Mouse (Mus musculus) stomach, embryonic 14.5 days (tissue): Measurements from ENCODE around the gene Amotl1. TPM values are rescaled to one million over a fixed set of nuclear protein-coding genes. Genes with fewer than 3 reads are reported as not detected.
"Not testable (repeated sequence)": the region's sequence is repeated elsewhere in the genome, so short reads cannot be mapped to it uniquely, and the experiment has no call there.

Experiments used
- ATAC-seq: fragments of 200-750 bp; cut with Nextera tagmentation; 2 replicates; pipeline ENCODE4 v1.8.0; 2017; ENCODE audit warnings: low read depth, moderate TSS enrichment; ENCODE audit not compliant: insufficient number of reproducible peaks, insufficient read depth, low FRiP score
- H3K27ac ChIP-seq: fragments of 300-500 bp; sonication (generic); 2 replicates; pipeline ENCODE4 v1.5.1; 2014; ENCODE audit warnings: mild to moderate bottlenecking, low read length, moderate library complexity, mixed read lengths
- H3K27me3 ChIP-seq: fragments of 300-500 bp; sonication (generic); 2 replicates; pipeline ENCODE4 v1.6.1; 2014; ENCODE audit warnings: low read length, control low read depth, mixed read lengths; ENCODE audit not compliant: control insufficient read depth, insufficient read depth
- H3K36me3 ChIP-seq: fragments of 300-500 bp; sonication (generic); 2 replicates; pipeline ENCODE4 v1.6.1; 2014; ENCODE audit warnings: mild to moderate bottlenecking, control low read depth, low read length, moderate library complexity, mixed read lengths; ENCODE audit not compliant: control insufficient read depth, insufficient read depth
- H3K4me1 ChIP-seq: fragments of 300-500 bp; sonication (generic); 2 replicates; pipeline ENCODE4 v1.6.1; 2014; ENCODE audit warnings: low read length, control low read depth, mixed read lengths; ENCODE audit not compliant: control insufficient read depth, insufficient read depth
- H3K4me2 ChIP-seq: fragments of 300-500 bp; sonication (generic); replicated peaks from 2 replicates; pipeline ENCODE4 v1.6.1; 2014; ENCODE audit warnings: low read depth, low read length, control low read depth
- H3K4me3 ChIP-seq: fragments of 300-500 bp; sonication (generic); 2 replicates; pipeline ENCODE4 v1.5.1; 2014; ENCODE audit warnings: low read depth, low read length, control low read depth
- H3K9ac ChIP-seq: fragments of 300-500 bp; sonication (generic); replicated peaks from 2 replicates; pipeline ENCODE4 v1.6.1; 2014; ENCODE audit warnings: low read depth, mild to moderate bottlenecking, control low read depth, low read length, moderate library complexity, mixed read lengths
- H3K9me3 ChIP-seq: fragments of 300-500 bp; sonication (generic); 2 replicates; pipeline ENCODE4 v1.6.1; 2016; ENCODE audit warnings: low read depth, low read length, control low read depth; ENCODE audit not compliant: control insufficient read depth
- WGBS: fragments of 180-500 bp; shearing (Covaris S2); extraction: QIAGEN DNeasy Blood & Tissue Kit; methylation state at CpG from one replicate; pipeline ENCODE4 v1.1.7; 2014; 5-methylcytosine and 5-hydroxymethylcytosine counted together
- polyA plus RNA-seq: library from polyadenylated mRNA; unstranded; fragments of >200 nt; fragmentation: Nextera tagmentation; extraction: Ambion mirVana; gene quantifications from 2 replicates; pipeline ENCODE4 v1.2.1, GENCODE M21; 2014

Gene Amotl1
- polyA plus RNA-seq, 1 experiment from 2014 or later: 35.3 TPM

- no peaks in the 10 kb centered on the region for H3K9me3 ChIP-seq
- WGBS: 90% methylated on average over 4 of the region's 4 CpGs
- no peak overlapping the region for H3K9ac ChIP-seq
- no peaks in the 10 kb centered on the region for H3K4me1 ChIP-seq
- no peak overlapping the region for H3K27ac ChIP-seq
- peaks cover 54% of the 10 kb centered on the region for H3K36me3 ChIP-seq
- no peak for ATAC-seq
- H3K27me3 ChIP-seq: no peaks in the 10 kb centered on the region
- H3K4me2 ChIP-seq: no peak overlapping the region
- no peak overlapping the region for H3K4me3 ChIP-seq
These were observed 51.0 kb downstream of the Amotl1 start for GRCm38 (mm10) chr9:14593880-14594279.

- H3K36me3 ChIP-seq: peaks cover 52% of the 10 kb centered on the region
- no peak for ATAC-seq
- no peak overlapping the region for H3K4me2 ChIP-seq
- no peaks in the 10 kb centered on the region for H3K27me3 ChIP-seq
- H3K27ac ChIP-seq: no peak overlapping the region
- no peaks in the 10 kb centered on the region for H3K9me3 ChIP-seq
- no peak overlapping the region for H3K9ac ChIP-seq
- WGBS: 87% methylated on average over 7 of the region's 7 CpGs
- no peak overlapping the region for H3K4me3 ChIP-seq
- H3K4me1 ChIP-seq: peaks cover 9% of the 10 kb centered on the region
These were observed 54.2 kb downstream of the Amotl1 start for GRCm38 (mm10) chr9:14590666-14591065.

- Histone ChIP-seq H3K27me3 (no peaks in the 10 kb centered on the region), H3K4me3 (no peak overlapping the region), H3K36me3 (peaks cover 34% of the 10 kb centered on the region), H3K9me3 (no peaks in the 10 kb centered on the region), H3K27ac (no peak overlapping the region), H3K4me1 (peaks cover 14% of the 10 kb centered on the region), H3K9ac (no peak overlapping the region), H3K4me2 (no peak overlapping the region)
- WGBS: 61% methylated on average over 4 of the region's 4 CpGs
- no peak for ATAC-seq
These were observed 56.2 kb downstream of the Amotl1 start for GRCm38 (mm10) chr9:14588690-14589089.

- Histone ChIP-seq H3K9me3 (no peaks in the 10 kb centered on the region), H3K36me3 (peaks cover 4% of the 10 kb centered on the region; the same call in 1 of the 2 replicates), H3K9ac (no peak overlapping the region), H3K4me2 (no peak overlapping the region), H3K27me3 (no peaks in the 10 kb centered on the region), H3K4me3 (no peak overlapping the region), H3K4me1 (peaks cover 14% of the 10 kb centered on the region), H3K27ac (no peak overlapping the region)
- ATAC-seq: no peak
- 19% methylated on average over 1 of the region's 1 CpGs for WGBS
These were observed 59.2 kb downstream of the Amotl1 start for GRCm38 (mm10) chr9:14585702-14586101.

GRCm38 (mm10) chr9:14578960-14579359 lies 65.9 kb downstream of the Amotl1 start:
- Histone ChIP-seq H3K9ac (no peak overlapping the region), H3K4me1 (no peaks in the 10 kb centered on the region), H3K27me3 (no peaks in the 10 kb centered on the region), H3K4me2 (no peak overlapping the region), H3K27ac (no peak overlapping the region), H3K36me3 (peaks cover 4% of the 10 kb centered on the region), H3K9me3 (no peaks in the 10 kb centered on the region), H3K4me3 (no peak overlapping the region)
- ATAC-seq: no peak
- 84% methylated on average over 4 of the region's 4 CpGs for WGBS

- H3K9ac ChIP-seq, H3K27ac ChIP-seq, H3K4me2 ChIP-seq, H3K4me1 ChIP-seq, ATAC-seq, H3K27me3 ChIP-seq, H3K4me3 ChIP-seq, H3K9me3 ChIP-seq: not testable (repeated sequence)
- peaks cover 23% of the 10 kb centered on the region for H3K36me3 ChIP-seq
- 69% methylated on average over 2 of the region's 2 CpGs for WGBS
These were observed 68.5 kb downstream of the Amotl1 start for GRCm38 (mm10) chr9:14576359-14576758.

GRCm38 (mm10) chr9:14574760-14575399 lies 70.0 kb downstream of the Amotl1 start:
- H3K36me3 ChIP-seq: peaks cover 26% of the 10 kb centered on the region
- H3K4me1 ChIP-seq: no peaks in the 10 kb centered on the region
- no peak overlapping the region for H3K4me2 ChIP-seq
- H3K4me3 ChIP-seq: no peak overlapping the region
- no peak overlapping the region for H3K9ac ChIP-seq
- no peaks in the 10 kb centered on the region for H3K9me3 ChIP-seq
- H3K27me3 ChIP-seq: no peaks in the 10 kb centered on the region
- peak; percentile 53; the same call in 1 of the 2 replicates for ATAC-seq
- WGBS: 58% methylated on average over 12 of the region's 12 CpGs
- peak overlapping the region; percentile 48; the same call in 1 of the 2 replicates for H3K27ac ChIP-seq

GRCm38 (mm10) chr9:14569175-14569975 lies 75.5 kb downstream of the Amotl1 start:
- ATAC-seq: no peak
- no peak overlapping the region for H3K4me2 ChIP-seq
- no peaks in the 10 kb centered on the region for H3K4me1 ChIP-seq
- WGBS: 88% methylated on average over 4 of the region's 4 CpGs
- H3K9me3 ChIP-seq: no peaks in the 10 kb centered on the region
- H3K4me3 ChIP-seq: no peak overlapping the region
- H3K27me3 ChIP-seq: no peaks in the 10 kb centered on the region
- peaks cover 37% of the 10 kb centered on the region for H3K36me3 ChIP-seq
- H3K27ac ChIP-seq: no peak overlapping the region
- no peak overlapping the region for H3K9ac ChIP-seq
